In genomic region chr11:62146661-62147060, GRCm38 (mm10) we compare ENCODE assay signal across 22 mouse cellular contexts.
"Had no signal": no experiment of that assay in that cellular context is flagged by ENCODE, and none has a peak within 500 bp of the region (broad histone marks: within the 10 kb centered on the region; RNA-seq: fewer than 3 reads in every experiment).

No protein-coding gene starts in this region.

- ATAC-seq: liver, postnatal 0 days; lung, postnatal 0 days; midbrain, embryonic 15.5 days had no signal

- H3K27me3 ChIP-seq: kidney, embryonic 15.5 days; limb, embryonic 12.5 days; limb, embryonic 15.5 days; midbrain, embryonic 12.5 days; midbrain, embryonic 15.5 days; neural tube, embryonic 13.5 days; stomach, embryonic 15.5 days had no signal

- DNase-seq: kidney, adult 2 months; kidney, postnatal 10 days; kidney, postnatal 4 days; left cerebral cortex, postnatal 4 days; liver, postnatal 0 days; lung, embryonic 14.5 days; retina, postnatal 1 day; right cerebral cortex, postnatal 25 days; spleen, adult 18-20 months; thymus, postnatal 25 days had no signal

- H3K4me1 ChIP-seq: kidney, embryonic 15.5 days; limb, embryonic 15.5 days; midbrain, embryonic 12.5 days; midbrain, embryonic 15.5 days; neural tube, embryonic 13.5 days; stomach, embryonic 15.5 days had no signal

- H3K4me2 ChIP-seq: kidney, embryonic 15.5 days; limb, embryonic 12.5 days; limb, embryonic 15.5 days; liver, embryonic 11.5 days; lung, embryonic 14.5 days; midbrain, embryonic 12.5 days; midbrain, embryonic 15.5 days; neural tube, embryonic 13.5 days; stomach, embryonic 15.5 days had no signal

- H3K9ac ChIP-seq: kidney, embryonic 15.5 days; limb, embryonic 12.5 days; limb, embryonic 15.5 days; liver, embryonic 14.5 days; liver, postnatal 0 days; lung, embryonic 14.5 days; midbrain, embryonic 12.5 days; midbrain, embryonic 15.5 days; neural tube, embryonic 13.5 days; stomach, embryonic 15.5 days had no signal

- H3K9me3 ChIP-seq: kidney, embryonic 15.5 days; limb, embryonic 12.5 days; limb, embryonic 15.5 days; midbrain, embryonic 12.5 days; midbrain, embryonic 15.5 days; neural tube, embryonic 13.5 days; stomach, embryonic 15.5 days had no signal

- H3K27ac ChIP-seq: kidney, embryonic 15.5 days; left cerebral cortex, adult 2 months; limb, embryonic 12.5 days; limb, embryonic 15.5 days; liver, embryonic 14.5 days; macrophage; midbrain, embryonic 12.5 days; midbrain, embryonic 15.5 days; neural tube, embryonic 13.5 days; stomach, embryonic 15.5 days had no signal

- H3K4me3 ChIP-seq: kidney, embryonic 15.5 days; left cerebral cortex, adult 2 months; limb, embryonic 12.5 days; limb, embryonic 15.5 days; midbrain, embryonic 12.5 days; midbrain, embryonic 15.5 days; neural tube, embryonic 13.5 days; stomach, embryonic 15.5 days had no signal
